Mouse (Mus musculus): ENCODE results near the gene Ect2l.

- TF ChIP-seq CTCF (IDR thresholded peaks at IDR 0.05; ENCODE audit: low read depth, low read length) (no peak), GATA1 (IDR thresholded peaks at IDR 0.05; ENCODE audit: borderline replicate concordance, low read length) (no peak)
Measured at GRCm38 (mm10) chr10:18243614-18244013, 32.9 kb upstream of the Ect2l start.
